Mouse (Mus musculus): ENCODE results near the gene Rabac1.

DNA sequence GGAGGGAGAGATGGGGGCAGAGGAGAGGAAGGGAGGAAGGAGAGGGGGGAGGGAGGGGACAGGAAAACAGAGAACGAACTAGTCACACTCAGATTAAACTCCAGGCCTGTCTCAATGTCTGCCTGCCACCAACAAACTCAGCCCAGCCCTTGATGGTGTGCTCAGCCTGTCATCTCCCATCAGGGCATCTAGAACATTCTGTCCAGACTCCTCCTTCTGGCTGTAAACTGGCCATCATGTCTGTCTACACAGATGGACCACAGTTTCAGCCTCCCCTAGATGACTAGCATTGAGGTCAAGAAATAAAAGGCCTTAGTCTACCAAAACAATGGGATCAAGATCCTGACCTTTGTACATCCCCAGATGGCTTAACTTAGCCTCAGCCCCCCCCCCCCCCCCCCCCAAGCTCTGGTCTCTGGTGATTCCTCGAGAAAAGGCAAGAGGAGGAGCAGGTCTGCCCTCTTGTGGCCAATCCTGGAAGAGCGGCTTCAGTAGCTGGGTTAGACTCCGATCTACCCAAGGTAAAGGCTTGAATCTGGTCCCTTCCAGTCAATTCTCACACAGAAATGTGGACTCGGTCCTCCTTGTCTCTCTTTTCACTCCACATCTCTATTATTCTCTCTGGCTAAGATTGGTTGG is 7.5 kb downstream of the Rabac1 start:
- TF ChIP-seq ZC3H11A (IDR thresholded peaks at IDR 0.05; ENCODE audit: borderline replicate concordance, low read depth, low read length), result peak; percentile 54
- no peak for TF ChIP-seq ZNF384 (IDR thresholded peaks at IDR 0.05; ENCODE audit: low read depth, low read length)
- no peak for TF ChIP-seq MAFK (IDR thresholded peaks at IDR 0.05; ENCODE audit: insufficient read depth, low read depth, low read length)
- no peak for TF ChIP-seq HCFC1 (IDR thresholded peaks at IDR 0.05; ENCODE audit: borderline replicate concordance, insufficient read depth, low read length)

Measured in ES-E14 (cell line).